In genomic region chr6:140490921-140491537, GRCm38 (mm10) we compare ENCODE assay signal across 8 mouse cellular contexts.
DNase-seq lines count a peak whose midpoint lies in the region; ATAC-seq lines count a peak whose summit lies in the region.

No protein-coding gene starts in this region.

- peak overlapping the region; percentile 48 for H3K9ac ChIP-seq in heart, embryonic 13.5 days
- H3K9ac ChIP-seq in forebrain, embryonic 14.5 days (ENCODE audit: low read length) = no peak overlapping the region; the same call in 1 of the 2 replicates
- no peak overlapping the region for H3K9ac ChIP-seq in midbrain, embryonic 13.5 days (replicated peaks)

- no peak for ATAC-seq in heart, embryonic 13.5 days (ENCODE audit: extremely low read depth, insufficient number of reproducible peaks, low FRiP score, low TSS enrichment)
- ATAC-seq in forebrain, embryonic 14.5 days = peak; percentile 45; the same call in 1 of the 2 replicates
- peak; percentile 59; the same call in 1 of the 2 replicates for ATAC-seq in midbrain, embryonic 13.5 days
- no peak for ATAC-seq in monocyte, adult 5-6 weeks (replicated peaks; ENCODE audit: insufficient number of reproducible peaks, low FRiP score, low TSS enrichment, poor library complexity, severe bottlenecking)

- peaks cover 34% of the 10 kb centered on the region for H3K4me1 ChIP-seq in heart, embryonic 13.5 days
- H3K4me1 ChIP-seq in forebrain, embryonic 14.5 days (ENCODE audit: control insufficient read depth, insufficient read depth, low read length) = 0 out of 2 replicates have a peak, but pooled peaks cover 7% of the 10 kb centered on the region
- peaks cover 19% of the 10 kb centered on the region for H3K4me1 ChIP-seq in midbrain, embryonic 13.5 days (replicated peaks)

- H3K36me3 ChIP-seq in heart, embryonic 13.5 days = no peaks in the 10 kb centered on the region
- no peaks in the 10 kb centered on the region for H3K36me3 ChIP-seq in forebrain, embryonic 14.5 days (ENCODE audit: control insufficient read depth, insufficient read depth, low read length)
- H3K36me3 ChIP-seq in midbrain, embryonic 13.5 days = no peaks in the 10 kb centered on the region

- H3K4me2 ChIP-seq in heart, embryonic 13.5 days = peak overlapping the region; percentile 39
- H3K4me2 ChIP-seq in forebrain, embryonic 14.5 days (ENCODE audit: low read length) = no peak overlapping the region
- H3K4me2 ChIP-seq in midbrain, embryonic 13.5 days (replicated peaks) = no peak overlapping the region

- intact Hi-C loops in heart, postnatal 36 days (cut with DNase I) = no loop called here

- DNase-seq in heart, postnatal 36 days = no peak
- peak; percentile 53 for DNase-seq in Muller cell, postnatal 12 days (ENCODE audit: inconsistent ontology term)
- no peak for DNase-seq in forebrain, embryonic 14.5 days (ENCODE audit: low spot score)
- DNase-seq in spleen, postnatal 4 days (ENCODE audit: low spot score in 2 of 2) = no peak
- DNase-seq in spleen, adult 12 weeks (ENCODE audit: low spot score) = no peak

- WGBS in heart, embryonic 13.5 days = 68% methylated on average over 18 of the region's 18 CpGs
- WGBS in forebrain, embryonic 14.5 days = 78% methylated on average over 18 of the region's 18 CpGs
- WGBS in midbrain, embryonic 13.5 days = 77% methylated on average over 18 of the region's 18 CpGs

- H3K27ac ChIP-seq in heart, embryonic 13.5 days (replicated peaks) = peak overlapping the region; percentile 43; the same call in 1 of the 2 replicates
- no peak overlapping the region; the same call in 1 of the 2 replicates for H3K27ac ChIP-seq in forebrain, embryonic 14.5 days (ENCODE audit: low read depth, low read length)
- H3K27ac ChIP-seq in midbrain, embryonic 13.5 days = peak overlapping the region; percentile 25

- no peaks in the 10 kb centered on the region for H3K27me3 ChIP-seq in heart, embryonic 13.5 days (replicated peaks)
- H3K27me3 ChIP-seq in forebrain, embryonic 14.5 days (replicated peaks; ENCODE audit: control insufficient read depth, insufficient read depth, low read length) = no peaks in the 10 kb centered on the region
- H3K27me3 ChIP-seq in midbrain, embryonic 13.5 days = no peaks in the 10 kb centered on the region

- H3K9me3 ChIP-seq in heart, embryonic 13.5 days = no peaks in the 10 kb centered on the region
- no peaks in the 10 kb centered on the region for H3K9me3 ChIP-seq in forebrain, embryonic 14.5 days (replicated peaks; ENCODE audit: control insufficient read depth, low read length)
- no peaks in the 10 kb centered on the region for H3K9me3 ChIP-seq in midbrain, embryonic 13.5 days

- peak overlapping the region; percentile 9; the same call in 1 of the 2 replicates for H3K4me3 ChIP-seq in heart, embryonic 13.5 days
- no peak overlapping the region for H3K4me3 ChIP-seq in forebrain, embryonic 14.5 days (ENCODE audit: low read depth, low read length)
- no peak overlapping the region for H3K4me3 ChIP-seq in midbrain, embryonic 13.5 days (replicated peaks)

Comparison
In these comparisons a context has a peak if more than half of its experiments do, and no peak if none do; other contexts are left out.
1. ATAC-seq: peak in forebrain, embryonic 14.5 days (single experiment) and midbrain, embryonic 13.5 days (single experiment); none in heart, embryonic 13.5 days (single experiment) and monocyte, adult 5-6 weeks (single experiment).